Mouse (Mus musculus): ENCODE measurements around the gene 9330182L06Rik. TPM values are rescaled to one million over a fixed set of nuclear protein-coding genes. Genes with fewer than 3 reads are reported as not detected.

9330182L06Rik gene
- polyA plus RNA-seq, 1 experiment, result 0.16 TPM

- H3K4me3 ChIP-seq (ENCODE audit: insufficient read depth, low read depth, low read length), result no peak overlapping the region
- no peak for TF ChIP-seq CTCF (conservative IDR thresholded peaks at IDR 0.05; ENCODE audit: insufficient read depth, insufficient read length, low read depth, low read length)
- TF ChIP-seq POLR2A (IDR thresholded peaks at IDR 0.05; ENCODE audit: low read depth, low read length), result no peak
Measured at GRCm38 (mm10) chr5:9525507-9525906, 259.6 kb downstream of the 9330182L06Rik start.

More at GRCm38 (mm10) chr5:9525507-9525906, 259.6 kb downstream of the 9330182L06Rik start:
- WGBS, result 74% methylated on average over 4 of the region's 4 CpGs
- Histone ChIP-seq H3K4me1 (ENCODE audit: control insufficient read depth, insufficient read depth, low read length) (no peaks in the 10 kb centered on the region), H3K27me3 (replicated peaks; ENCODE audit: control insufficient read depth, insufficient read depth, low read length) (no peaks in the 10 kb centered on the region), H3K27ac (ENCODE audit: insufficient read depth, low read depth, low read length) (no peak overlapping the region), H3K36me3 (ENCODE audit: control insufficient read depth, insufficient read depth, low read length) (no peaks in the 10 kb centered on the region)
- no peak for DNase-seq

Other genes starting within 250 kb of the 9330182L06Rik start
- 48.0 and 49.5 TPM in 2 replicates for gene Tmem243, start 165.4 kb upstream of the 9330182L06Rik start, polyA plus RNA-seq (2012; rRNA removed)
- gene Dmtf1, start 104.3 kb upstream of the 9330182L06Rik start, polyA plus RNA-seq (2012; rRNA removed), result 9.1 and 10.5 TPM in 2 replicates

Data from kidney, adult 2 months (tissue).